Mouse (Mus musculus): ENCODE results near the gene Nectin2. TPM values are rescaled to one million over a fixed set of nuclear protein-coding genes. Genes with fewer than 3 reads are reported as not detected.

The Nectin2 gene
- total and polyA plus RNA-seq, 2 experiments from 2014 or later = 55.3 to 75.3 TPM

DNA sequence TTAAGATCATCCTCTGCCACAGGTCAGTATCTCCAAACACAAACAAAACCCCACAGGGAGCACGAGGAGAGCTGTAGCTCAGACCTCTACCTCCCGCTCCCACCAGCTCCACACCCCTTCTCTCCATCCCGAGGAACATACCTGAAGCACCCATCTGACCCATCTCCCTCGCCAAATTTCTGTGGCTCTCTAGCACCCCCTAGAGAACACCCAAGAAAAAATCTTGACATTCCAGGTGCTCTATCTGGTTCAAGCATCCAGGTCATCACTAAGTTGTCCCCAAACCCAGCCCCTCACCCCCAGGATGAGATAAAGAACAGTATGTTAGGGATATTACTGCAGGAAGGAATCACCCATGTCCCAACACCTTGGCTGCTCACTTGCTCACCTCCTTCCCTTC lies 37.1 kb downstream of the Nectin2 start:
- WGBS = 55% methylated on average over 4 of the region's 4 CpGs
- DNase-seq (ENCODE audit: low spot score) (peak; percentile 16), ATAC-seq (ENCODE audit: low FRiP score) (no peak)
- peaks cover 28% of the 10 kb centered on the region for H3K36me3 ChIP-seq (ENCODE audit: insufficient read depth, low read length)
- no peak overlapping the region for H3K9ac ChIP-seq (replicated peaks; ENCODE audit: low read length, poor library complexity, severe bottlenecking)
- no peak overlapping the region for H3K4me3 ChIP-seq (ENCODE audit: low read depth, low read length)
- H3K27me3 ChIP-seq (ENCODE audit: insufficient read depth, low read length) = no peaks in the 10 kb centered on the region
- no peak overlapping the region for H3K4me2 ChIP-seq (ENCODE audit: low read depth, low read length, poor library complexity, severe bottlenecking)
- no peaks in the 10 kb centered on the region for H3K9me3 ChIP-seq (ENCODE audit: low read length)
- H3K4me1 ChIP-seq (ENCODE audit: insufficient read depth, low read length) = no peaks in the 10 kb centered on the region; the same call in 1 of the 2 replicates
- no peak overlapping the region for H3K27ac ChIP-seq (ENCODE audit: low read depth, low read length)
- peak; percentile 63 for TF ChIP-seq CTCF (IDR thresholded peaks at IDR 0.05)

- Histone ChIP-seq H3K4me2 (ENCODE audit: low read depth, low read length, poor library complexity, severe bottlenecking) (no peak overlapping the region), H3K4me1 (ENCODE audit: insufficient read depth, low read length) (no peaks in the 10 kb centered on the region; the same call in 1 of the 2 replicates), H3K9me3 (ENCODE audit: low read length) (no peaks in the 10 kb centered on the region), H3K27ac (ENCODE audit: low read depth, low read length) (no peak overlapping the region), H3K9ac (replicated peaks; ENCODE audit: low read length, poor library complexity, severe bottlenecking) (no peak overlapping the region), H3K27me3 (ENCODE audit: insufficient read depth, low read length) (no peaks in the 10 kb centered on the region), H3K36me3 (ENCODE audit: insufficient read depth, low read length) (peaks cover 28% of the 10 kb centered on the region), H3K4me3 (ENCODE audit: low read depth, low read length) (no peak overlapping the region)
- peak; percentile 70 for TF ChIP-seq CTCF (IDR thresholded peaks at IDR 0.05)
- DNase-seq (ENCODE audit: low spot score) = peak; percentile 17
- WGBS = 69% methylated on average over 4 of the region's 4 CpGs
- ATAC-seq (ENCODE audit: low FRiP score) = no peak
Observed at GRCm38 (mm10) chr7:19712414-19712813, 37.9 kb downstream of the Nectin2 start.

DNA sequence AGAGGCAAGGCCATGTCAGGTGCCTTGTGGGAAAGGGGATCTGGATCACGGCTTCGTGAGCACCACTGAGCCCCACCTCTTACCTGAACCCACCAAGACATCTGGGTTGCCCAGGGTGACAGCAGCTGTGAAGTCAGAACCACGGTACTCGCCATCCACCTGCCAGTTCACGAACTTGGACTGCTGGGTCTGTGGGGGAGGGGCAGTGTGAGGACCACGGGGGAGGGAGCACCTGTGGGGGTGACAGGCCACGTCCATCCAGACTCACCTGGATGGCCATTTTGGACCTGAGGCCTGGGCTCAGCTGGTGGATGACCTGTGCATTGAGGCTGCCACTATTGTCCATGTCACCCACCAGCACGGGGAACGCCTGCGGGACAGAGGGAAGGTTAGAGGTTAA lies 39.6 kb downstream of the Nectin2 start:
- ATAC-seq (ENCODE audit: low FRiP score) (no peak), DNase-seq (ENCODE audit: low spot score) (no peak)
- Histone ChIP-seq H3K4me3 (ENCODE audit: low read depth, low read length) (no peak overlapping the region), H3K9me3 (ENCODE audit: low read length) (no peaks in the 10 kb centered on the region), H3K36me3 (ENCODE audit: insufficient read depth, low read length) (peaks cover 33% of the 10 kb centered on the region), H3K27me3 (ENCODE audit: insufficient read depth, low read length) (no peaks in the 10 kb centered on the region), H3K4me1 (ENCODE audit: insufficient read depth, low read length) (no peaks in the 10 kb centered on the region), H3K27ac (ENCODE audit: low read depth, low read length) (no peak overlapping the region), H3K9ac (replicated peaks; ENCODE audit: low read length, poor library complexity, severe bottlenecking) (no peak overlapping the region), H3K4me2 (ENCODE audit: low read depth, low read length, poor library complexity, severe bottlenecking) (no peak overlapping the region)
- 96% methylated on average over 10 of the region's 10 CpGs for WGBS
- no peak for TF ChIP-seq CTCF (IDR thresholded peaks at IDR 0.05)

- H3K4me2 ChIP-seq (ENCODE audit: low read depth, low read length, poor library complexity, severe bottlenecking) = no peak overlapping the region
- no peak overlapping the region for H3K4me3 ChIP-seq (ENCODE audit: low read depth, low read length)
- H3K27ac ChIP-seq (ENCODE audit: low read depth, low read length) = no peak overlapping the region
- H3K4me1 ChIP-seq (ENCODE audit: insufficient read depth, low read length) = no peaks in the 10 kb centered on the region
- H3K27me3 ChIP-seq (ENCODE audit: insufficient read depth, low read length) = no peaks in the 10 kb centered on the region
- H3K36me3 ChIP-seq (ENCODE audit: insufficient read depth, low read length) = peaks cover 49% of the 10 kb centered on the region
- H3K9ac ChIP-seq (replicated peaks; ENCODE audit: low read length, poor library complexity, severe bottlenecking) = no peak overlapping the region
- no peak for ATAC-seq (ENCODE audit: low FRiP score)
- no peaks in the 10 kb centered on the region for H3K9me3 ChIP-seq (ENCODE audit: low read length)
- no peak for DNase-seq (ENCODE audit: low spot score)
- no peak for TF ChIP-seq CTCF (IDR thresholded peaks at IDR 0.05)
- WGBS = 95% methylated on average over 7 of the region's 7 CpGs
Observed at GRCm38 (mm10) chr7:19705271-19705670, 45.0 kb downstream of the Nectin2 start.

GRCm38 (mm10) chr7:19704475-19704874 lies 45.8 kb downstream of the Nectin2 start:
- Histone ChIP-seq H3K9me3 (ENCODE audit: low read length) (no peaks in the 10 kb centered on the region), H3K4me1 (ENCODE audit: insufficient read depth, low read length) (no peaks in the 10 kb centered on the region), H3K4me3 (ENCODE audit: low read depth, low read length) (no peak overlapping the region), H3K36me3 (ENCODE audit: insufficient read depth, low read length) (peaks cover 45% of the 10 kb centered on the region), H3K27ac (ENCODE audit: low read depth, low read length) (no peak overlapping the region), H3K9ac (replicated peaks; ENCODE audit: low read length, poor library complexity, severe bottlenecking) (no peak overlapping the region), H3K27me3 (ENCODE audit: insufficient read depth, low read length) (no peaks in the 10 kb centered on the region), H3K4me2 (ENCODE audit: low read depth, low read length, poor library complexity, severe bottlenecking) (no peak overlapping the region)
- no peak for ATAC-seq (ENCODE audit: low FRiP score)
- TF ChIP-seq CTCF (IDR thresholded peaks at IDR 0.05) = no peak
- no peak for DNase-seq (ENCODE audit: low spot score)
- 97% methylated on average over 4 of the region's 4 CpGs for WGBS

GRCm38 (mm10) chr7:19702859-19703555 lies 47.3 kb downstream of the Nectin2 start:
- Histone ChIP-seq H3K9ac (replicated peaks; ENCODE audit: low read length, poor library complexity, severe bottlenecking) (no peak overlapping the region), H3K27me3 (ENCODE audit: insufficient read depth, low read length) (no peaks in the 10 kb centered on the region), H3K4me1 (ENCODE audit: insufficient read depth, low read length) (0 out of 2 replicates have a peak, but pooled peaks cover 6% of the 10 kb centered on the region), H3K27ac (ENCODE audit: low read depth, low read length) (no peak overlapping the region), H3K36me3 (ENCODE audit: insufficient read depth, low read length) (peaks cover 35% of the 10 kb centered on the region), H3K9me3 (ENCODE audit: low read length) (no peaks in the 10 kb centered on the region), H3K4me3 (ENCODE audit: low read depth, low read length) (no peak overlapping the region), H3K4me2 (ENCODE audit: low read depth, low read length, poor library complexity, severe bottlenecking) (no peak overlapping the region)
- ATAC-seq (ENCODE audit: low FRiP score) = no peak
- 95% methylated on average over 16 of the region's 16 CpGs for WGBS
- no peak for TF ChIP-seq CTCF (IDR thresholded peaks at IDR 0.05)
- DNase-seq (ENCODE audit: low spot score) = no peak
